Comparison of ENCODE assay signal across 13 mouse cellular contexts in genomic region chr15:78681301-78681700, GRCm38 (mm10). TPM values are rescaled to one million over a fixed set of nuclear protein-coding genes. Genes with fewer than 3 reads are reported as not detected.
DNase-seq lines count a peak whose midpoint lies in the region; ATAC-seq and TF ChIP-seq lines count a peak whose summit lies in the region.
"Had no signal": no experiment of that assay in that cellular context is flagged by ENCODE, and none has a peak within 500 bp of the region (broad histone marks: within the 10 kb centered on the region; RNA-seq: fewer than 3 reads in every experiment).

No protein-coding gene starts in this region.

- 84% methylated on average over 8 of the region's 8 CpGs for WGBS in forebrain, embryonic 10.5 days
- 82% methylated on average over 8 of the region's 8 CpGs for WGBS in forebrain, embryonic 15.5 days
- 70% methylated on average over 8 of the region's 8 CpGs for WGBS in kidney, embryonic 16.5 days
- 83% methylated on average over 8 of the region's 8 CpGs for WGBS in olfactory bulb, adult 2 months
- WGBS in liver, embryonic 11.5 days: 88% methylated on average over 8 of the region's 8 CpGs

- TF ChIP-seq CTCF in olfactory bulb, adult 2 months (IDR thresholded peaks at IDR 0.05; ENCODE audit: insufficient read depth, low read depth, low read length): no peak

- H3K27ac ChIP-seq in forebrain, embryonic 10.5 days: peak overlapping the region; percentile 83
- no peak overlapping the region for H3K27ac ChIP-seq in forebrain, embryonic 15.5 days (replicated peaks)
- no peak overlapping the region for H3K27ac ChIP-seq in kidney, embryonic 16.5 days (ENCODE audit: low read length)
- H3K27ac ChIP-seq in olfactory bulb, adult 2 months (ENCODE audit: insufficient read depth, low read depth, low read length): peak overlapping the region; percentile 23; the same call in 1 of the 2 replicates
- no peak overlapping the region for H3K27ac ChIP-seq in liver, embryonic 11.5 days (ENCODE audit: low read depth, low read length)
- H3K27ac ChIP-seq: liver, embryonic 12.5 days had no signal

- H3K36me3 ChIP-seq in forebrain, embryonic 10.5 days (replicated peaks): no peaks in the 10 kb centered on the region
- H3K36me3 ChIP-seq in forebrain, embryonic 15.5 days: no peaks in the 10 kb centered on the region
- no peaks in the 10 kb centered on the region for H3K36me3 ChIP-seq in kidney, embryonic 16.5 days (ENCODE audit: insufficient read depth, low read length)
- no peaks in the 10 kb centered on the region for H3K36me3 ChIP-seq in liver, embryonic 11.5 days (ENCODE audit: control insufficient read depth, insufficient read depth, low read length)
- H3K36me3 ChIP-seq: liver, embryonic 12.5 days had no signal

- H3K4me2 ChIP-seq in forebrain, embryonic 15.5 days (replicated peaks): no peak overlapping the region
- H3K4me2 ChIP-seq in kidney, embryonic 16.5 days (replicated peaks; ENCODE audit: low read depth, low read length): no peak overlapping the region
- no peak overlapping the region for H3K4me2 ChIP-seq in liver, embryonic 11.5 days
- H3K4me2 ChIP-seq: liver, embryonic 12.5 days had no signal

- no peak for ATAC-seq in forebrain, embryonic 15.5 days (replicated peaks)
- ATAC-seq in kidney, embryonic 16.5 days (ENCODE audit: low FRiP score, low TSS enrichment): peak; percentile 52
- no peak for ATAC-seq in liver, embryonic 11.5 days (replicated peaks; ENCODE audit: low FRiP score)
- ATAC-seq: liver, embryonic 12.5 days had no signal

- no peak for TF ChIP-seq POLR2A in olfactory bulb, adult 2 months (IDR thresholded peaks at IDR 0.05; ENCODE audit: insufficient read depth, low read depth, low read length)

- H3K9ac ChIP-seq in forebrain, embryonic 15.5 days (replicated peaks): no peak overlapping the region
- H3K9ac ChIP-seq in kidney, embryonic 16.5 days (replicated peaks; ENCODE audit: low read length): no peak overlapping the region
- no peak overlapping the region for H3K9ac ChIP-seq in liver, embryonic 11.5 days (ENCODE audit: low read depth, low read length)
- H3K9ac ChIP-seq: liver, embryonic 12.5 days had no signal

- DNase-seq in forebrain, embryonic 10.5 days (ENCODE audit: extremely low spot score, low spot score): no peak
- no peak for DNase-seq in kidney, postnatal 36 days
- peak; percentile 44 for DNase-seq in retina, postnatal 1 day
- no peak for DNase-seq in retina, embryonic 14.5 days (ENCODE audit: low spot score)
- DNase-seq in liver, embryonic 11.5 days (ENCODE audit: low spot score): no peak
- DNase-seq: cerebellum, adult 11-12 months; kidney, adult 2 months had no signal

- peaks cover 92% of the 10 kb centered on the region for H3K27me3 ChIP-seq in forebrain, embryonic 10.5 days (ENCODE audit: poor library complexity, severe bottlenecking)
- H3K27me3 ChIP-seq in forebrain, embryonic 15.5 days: no peaks in the 10 kb centered on the region
- no peaks in the 10 kb centered on the region for H3K27me3 ChIP-seq in kidney, embryonic 16.5 days (ENCODE audit: insufficient read depth, low read length)
- H3K27me3 ChIP-seq in liver, embryonic 11.5 days (replicated peaks; ENCODE audit: control insufficient read depth, insufficient read depth, low read length): peaks cover 31% of the 10 kb centered on the region

- peaks cover 75% of the 10 kb centered on the region for H3K4me1 ChIP-seq in forebrain, embryonic 10.5 days
- H3K4me1 ChIP-seq in forebrain, embryonic 15.5 days: peaks cover 41% of the 10 kb centered on the region
- H3K4me1 ChIP-seq in kidney, embryonic 16.5 days (ENCODE audit: insufficient read depth, low read length): peaks cover 24% of the 10 kb centered on the region
- H3K4me1 ChIP-seq in olfactory bulb, adult 2 months (ENCODE audit: control insufficient read depth, insufficient read depth, low read length): peaks cover 94% of the 10 kb centered on the region
- H3K4me1 ChIP-seq in liver, embryonic 11.5 days (replicated peaks; ENCODE audit: control insufficient read depth, insufficient read depth, low read length): no peaks in the 10 kb centered on the region
- H3K4me1 ChIP-seq: liver, embryonic 12.5 days had no signal

- no peaks in the 10 kb centered on the region for H3K9me3 ChIP-seq in forebrain, embryonic 10.5 days
- no peaks in the 10 kb centered on the region for H3K9me3 ChIP-seq in forebrain, embryonic 15.5 days
- H3K9me3 ChIP-seq in kidney, embryonic 16.5 days (ENCODE audit: low read length): no peaks in the 10 kb centered on the region
- H3K9me3 ChIP-seq in liver, embryonic 11.5 days (ENCODE audit: control insufficient read depth, low read length): no peaks in the 10 kb centered on the region
- H3K9me3 ChIP-seq: liver, embryonic 12.5 days had no signal

- no peak overlapping the region for H3K4me3 ChIP-seq in forebrain, embryonic 10.5 days
- no peak overlapping the region for H3K4me3 ChIP-seq in forebrain, embryonic 15.5 days
- no peak overlapping the region for H3K4me3 ChIP-seq in kidney, embryonic 16.5 days (ENCODE audit: low read length)
- no peak overlapping the region for H3K4me3 ChIP-seq in olfactory bulb, adult 2 months (ENCODE audit: insufficient read depth, low read depth, low read length)
- no peak overlapping the region for H3K4me3 ChIP-seq in liver, embryonic 11.5 days (ENCODE audit: low read depth, low read length)
- H3K4me3 ChIP-seq: liver, embryonic 12.5 days had no signal

RNA-seq across cellular contexts. Expression of gene Elfn2, which starts 37.3 kb away (rescaled TPM):
- polyA plus RNA-seq in forebrain, embryonic 10.5 days (2016; fragmentation: Nextera tagmentation; extraction: Ambion mirVana): 0.05 and 0.15 TPM in 2 replicates
- 6.2 and 6.8 TPM in 2 replicates for polyA plus RNA-seq in forebrain, embryonic 15.5 days (2015; fragmentation: Nextera tagmentation; extraction: Ambion mirVana)
- 0.03 and 0.07 TPM in 2 replicates for polyA plus RNA-seq in kidney, embryonic 16.5 days (2015; fragmentation: Nextera tagmentation; extraction: Ambion mirVana)
- not detected in 2 replicates for polyA plus RNA-seq in olfactory bulb, adult 2 months (2012; ENCODE audit: insufficient read depth, insufficient read length, low replicate concordance, missing spikeins)
- polyA plus RNA-seq in liver, embryonic 11.5 days (2014; fragmentation: Nextera tagmentation; extraction: Ambion mirVana): not detected in 2 replicates
- polyA plus RNA-seq: heart, embryonic 14.5 days; liver, embryonic 12.5 days; stomach, embryonic 14.5 days had no signal

Comparison
In these comparisons a context has a peak if more than half of its experiments do, and no peak if none do; other contexts are left out.
1. H3K27ac ChIP-seq: peak in forebrain, embryonic 10.5 days (single experiment) and olfactory bulb, adult 2 months (single experiment); none in forebrain, embryonic 15.5 days (single experiment), kidney, embryonic 16.5 days (single experiment) and liver, embryonic 11.5 days (single experiment).